8 mouse cellular contexts compared by ENCODE assay signal in genomic region chr15:103135431-103135947, GRCm38 (mm10). TPM values are rescaled to one million over a fixed set of nuclear protein-coding genes. Genes with fewer than 3 reads are reported as not detected.
A peak's percentile ranks its signal among the peaks of the same experiment; 100 is the strongest.
DNase-seq lines count a peak whose midpoint lies in the region; ATAC-seq lines count a peak whose summit lies in the region.

No protein-coding gene starts in this region.

- 37% methylated on average over 13 of the region's 13 CpGs for WGBS in forebrain, embryonic 12.5 days
- 48% methylated on average over 13 of the region's 13 CpGs for WGBS in forebrain, embryonic 11.5 days
- WGBS in heart, embryonic 10.5 days, result 31% methylated on average over 13 of the region's 13 CpGs
- 5% methylated on average over 13 of the region's 13 CpGs for WGBS in neural tube, embryonic 12.5 days

- no peaks in the 10 kb centered on the region for H3K36me3 ChIP-seq in forebrain, embryonic 12.5 days (replicated peaks)
- no peaks in the 10 kb centered on the region for H3K36me3 ChIP-seq in forebrain, embryonic 11.5 days (ENCODE audit: control insufficient read depth, insufficient read depth, low read length)
- no peaks in the 10 kb centered on the region for H3K36me3 ChIP-seq in heart, embryonic 10.5 days
- H3K36me3 ChIP-seq in neural tube, embryonic 12.5 days, result no peaks in the 10 kb centered on the region

- H3K4me3 ChIP-seq in forebrain, embryonic 12.5 days (replicated peaks), result no peak overlapping the region
- no peak overlapping the region for H3K4me3 ChIP-seq in forebrain, embryonic 11.5 days (ENCODE audit: low read depth, low read length)
- H3K4me3 ChIP-seq in heart, embryonic 10.5 days, result no peak overlapping the region
- no peak overlapping the region for H3K4me3 ChIP-seq in neural tube, embryonic 12.5 days

- peaks cover 23% of the 10 kb centered on the region for H3K4me1 ChIP-seq in forebrain, embryonic 12.5 days
- H3K4me1 ChIP-seq in forebrain, embryonic 11.5 days (replicated peaks; ENCODE audit: control insufficient read depth, insufficient read depth, low read length), result 0 out of 2 replicates have a peak, but pooled peaks cover 4% of the 10 kb centered on the region
- peaks cover 29% of the 10 kb centered on the region for H3K4me1 ChIP-seq in heart, embryonic 10.5 days
- H3K4me1 ChIP-seq in neural tube, embryonic 12.5 days, result peaks cover 58% of the 10 kb centered on the region

- no peak for ATAC-seq in forebrain, embryonic 12.5 days (ENCODE audit: low FRiP score)
- ATAC-seq in forebrain, embryonic 11.5 days (replicated peaks; ENCODE audit: low FRiP score), result no peak
- ATAC-seq in neural tube, embryonic 12.5 days (ENCODE audit: low FRiP score, low read depth), result peak; percentile 68

- peak overlapping the region; percentile 84 for H3K27ac ChIP-seq in forebrain, embryonic 12.5 days
- H3K27ac ChIP-seq in forebrain, embryonic 11.5 days (ENCODE audit: low read depth, low read length), result no peak overlapping the region; the same call in 1 of the 2 replicates
- peak overlapping the region; percentile 31; the same call in 1 of the 2 replicates for H3K27ac ChIP-seq in heart, embryonic 10.5 days
- H3K27ac ChIP-seq in neural tube, embryonic 12.5 days, result peak overlapping the region; percentile 96

- peaks cover 90% of the 10 kb centered on the region for H3K27me3 ChIP-seq in forebrain, embryonic 12.5 days
- peaks cover 2% of the 10 kb centered on the region for H3K27me3 ChIP-seq in forebrain, embryonic 11.5 days (ENCODE audit: control insufficient read depth, insufficient read depth, low read length)
- H3K27me3 ChIP-seq in heart, embryonic 10.5 days (ENCODE audit: insufficient read depth, poor library complexity, severe bottlenecking), result peaks cover 96% of the 10 kb centered on the region
- no peaks in the 10 kb centered on the region for H3K27me3 ChIP-seq in neural tube, embryonic 12.5 days (replicated peaks)

- H3K9ac ChIP-seq in forebrain, embryonic 12.5 days, result no peak overlapping the region
- H3K9ac ChIP-seq in forebrain, embryonic 11.5 days (ENCODE audit: low read length), result no peak overlapping the region
- peak overlapping the region; percentile 41; the same call in 1 of the 2 replicates for H3K9ac ChIP-seq in neural tube, embryonic 12.5 days

- no peak for DNase-seq in forebrain, embryonic 11.5 days (ENCODE audit: low spot score)
- no peak for DNase-seq in heart, embryonic 10.5 days (ENCODE audit: low spot score)
- DNase-seq in layer of hippocampus, adult 18-20 months (ENCODE audit: low spot score in 2 of 2), result peak; percentile 64 to 88
- no peak for DNase-seq in thymus, postnatal 14 days
- DNase-seq in thymus, postnatal 0 days (ENCODE audit: low spot score), result no peak
- DNase-seq in adrenal gland, adult 18-20 months (ENCODE audit: low spot score in 2 of 2), result no peak

- no peaks in the 10 kb centered on the region for H3K9me3 ChIP-seq in forebrain, embryonic 12.5 days
- H3K9me3 ChIP-seq in forebrain, embryonic 11.5 days (ENCODE audit: control insufficient read depth, low read length), result no peaks in the 10 kb centered on the region
- H3K9me3 ChIP-seq in heart, embryonic 10.5 days, result no peaks in the 10 kb centered on the region
- H3K9me3 ChIP-seq in neural tube, embryonic 12.5 days, result 0 out of 2 replicates have a peak, but pooled peaks cover 2% of the 10 kb centered on the region

- H3K4me2 ChIP-seq in forebrain, embryonic 12.5 days, result no peak overlapping the region
- H3K4me2 ChIP-seq in forebrain, embryonic 11.5 days (ENCODE audit: low read depth, low read length, severe bottlenecking), result no peak overlapping the region
- H3K4me2 ChIP-seq in neural tube, embryonic 12.5 days (replicated peaks), result peak overlapping the region; percentile 46

RNA-seq across cellular contexts. Expression of gene Smug1, which starts 31.4 kb away (rescaled TPM):
- 24.6 and 27.4 TPM in 2 replicates for polyA plus RNA-seq in forebrain, embryonic 12.5 days (2016; fragmentation: Nextera tagmentation; extraction: Ambion mirVana)
- polyA plus RNA-seq in forebrain, embryonic 11.5 days (2014; fragmentation: Nextera tagmentation; extraction: Ambion mirVana), result 20.5 and 23.3 TPM in 2 replicates
- 16.2 and 19.5 TPM in 2 replicates for polyA plus RNA-seq in heart, embryonic 10.5 days (2016; fragmentation: Nextera tagmentation; extraction: Ambion mirVana)
- total RNA-seq in layer of hippocampus, adult 18-20 months (2021), result 10 to 100 TPM; 18.3 to 19.9 TPM
- polyA plus RNA-seq in neural tube, embryonic 12.5 days (2016; fragmentation: Nextera tagmentation; extraction: Ambion mirVana), result 66.6 and 68.0 TPM in 2 replicates
- polyA plus RNA-seq in thymus, postnatal 0 days (2015; fragmentation: Nextera tagmentation; extraction: Ambion mirVana), result 7.5 and 8.9 TPM in 2 replicates
- total RNA-seq in adrenal gland, adult 18-20 months (2021), result 10 to 100 TPM; 12.5 to 13.2 TPM

Comparison
In these comparisons a context has a peak if more than half of its experiments do, and no peak if none do; other contexts are left out.
1. DNase-seq: peak in layer of hippocampus, adult 18-20 months (2 of 2); none in forebrain, embryonic 11.5 days (single experiment), heart, embryonic 10.5 days (single experiment), thymus, postnatal 14 days (single experiment), thymus, postnatal 0 days (single experiment) and adrenal gland, adult 18-20 months (0 of 2).